Mouse (Mus musculus) adrenal gland, postnatal 10 days (tissue): ENCODE measurements around the gene Ube2v1. TPM values are rescaled to one million over a fixed set of nuclear protein-coding genes. Genes with fewer than 3 reads are reported as not detected.

ENCODE experiments used
- DNase-seq: peaks from one replicate; pipeline ENCODE4 v3.0.0; 2021; ENCODE audit warnings: mixed read lengths
- total RNA-seq, 2 experiments: library from RNA; stranded (reverse); gene quantifications; 2 replicates each; pipeline ENCODE4 v1.2.3; 2021

Gene Ube2v1
- total RNA-seq, 2 experiments from 2014 or later = 159 to 162 TPM

- no peak for DNase-seq
Observed at GRCm38 (mm10) chr2:167595761-167596171, 36.1 kb downstream of the Ube2v1 start.

- DNase-seq = peak; percentile 88
Observed at GRCm38 (mm10) chr2:167594444-167594934, 37.4 kb downstream of the Ube2v1 start.

- DNase-seq = no peak
Observed at GRCm38 (mm10) chr2:167593551-167594250, 38.2 kb downstream of the Ube2v1 start.

GRCm38 (mm10) chr2:167588774-167589577 is 42.9 kb downstream of the Ube2v1 start:
- peak; percentile 62 for DNase-seq

- no peak for DNase-seq
Observed at GRCm38 (mm10) chr2:167586976-167587375, 44.9 kb downstream of the Ube2v1 start.

- DNase-seq = peak; percentile 57
Observed at GRCm38 (mm10) chr2:167586041-167586440, 45.9 kb downstream of the Ube2v1 start.

GRCm38 (mm10) chr2:167585273-167585672 is 46.6 kb downstream of the Ube2v1 start:
- DNase-seq = no peak

GRCm38 (mm10) chr2:167583161-167583952 is 48.5 kb downstream of the Ube2v1 start:
- no peak for DNase-seq

GRCm38 (mm10) chr2:167578521-167578920 is 53.4 kb downstream of the Ube2v1 start:
- DNase-seq = no peak

- no peak for DNase-seq
Observed at GRCm38 (mm10) chr2:167577186-167577785, 54.6 kb downstream of the Ube2v1 start.

- no peak for DNase-seq
Observed at GRCm38 (mm10) chr2:167576121-167576620, 55.7 kb downstream of the Ube2v1 start.

GRCm38 (mm10) chr2:167575581-167575980 is 56.3 kb downstream of the Ube2v1 start:
- no peak for DNase-seq

- peak; percentile 76 for DNase-seq
Observed at GRCm38 (mm10) chr2:167574814-167575213, 57.1 kb downstream of the Ube2v1 start.

- no peak for DNase-seq
Observed at GRCm38 (mm10) chr2:167571442-167572220, 60.3 kb downstream of the Ube2v1 start.

- DNase-seq = no peak
Observed at GRCm38 (mm10) chr2:167570815-167571214, 61.1 kb downstream of the Ube2v1 start.

- peak; percentile 92 for DNase-seq
Observed at GRCm38 (mm10) chr2:167569934-167570651, 61.8 kb downstream of the Ube2v1 start.

GRCm38 (mm10) chr2:167568112-167568511 is 63.8 kb downstream of the Ube2v1 start:
- no peak for DNase-seq

GRCm38 (mm10) chr2:167565682-167566081 is 66.2 kb downstream of the Ube2v1 start:
- peak; percentile 62 for DNase-seq

GRCm38 (mm10) chr2:167565312-167565656 is 66.6 kb downstream of the Ube2v1 start:
- no peak for DNase-seq

GRCm38 (mm10) chr2:167564551-167565311 is 67.2 kb downstream of the Ube2v1 start:
- DNase-seq = no peak
